Mouse (Mus musculus): ENCODE measurements around the gene Oip5. TPM values are rescaled to one million over a fixed set of nuclear protein-coding genes. Genes with fewer than 3 reads are reported as not detected.

Oip5 gene
- polyA plus RNA-seq, 1 experiment, result 1.3 TPM

- TF ChIP-seq CTCF (IDR thresholded peaks at IDR 0.05; ENCODE audit: insufficient read depth, low read length) (no peak), POLR2A (IDR thresholded peaks at IDR 0.05; ENCODE audit: borderline replicate concordance, extremely low read depth, low read depth, low read length) (no peak)
- WGBS, result 8% methylated on average over 7 of the region's 7 CpGs
- Histone ChIP-seq H3K4me1 (ENCODE audit: control insufficient read depth, insufficient read depth, low read length) (peaks cover 10% of the 10 kb centered on the region; the same call in 1 of the 2 replicates), H3K4me3 (replicated peaks; ENCODE audit: extremely low read depth, low read depth, low read length) (peak overlapping the region; percentile 47)
- no peak for DNase-seq
Observed at GRCm38 (mm10) chr2:119593765-119594112, 24.5 kb downstream of the Oip5 start.

DNA sequence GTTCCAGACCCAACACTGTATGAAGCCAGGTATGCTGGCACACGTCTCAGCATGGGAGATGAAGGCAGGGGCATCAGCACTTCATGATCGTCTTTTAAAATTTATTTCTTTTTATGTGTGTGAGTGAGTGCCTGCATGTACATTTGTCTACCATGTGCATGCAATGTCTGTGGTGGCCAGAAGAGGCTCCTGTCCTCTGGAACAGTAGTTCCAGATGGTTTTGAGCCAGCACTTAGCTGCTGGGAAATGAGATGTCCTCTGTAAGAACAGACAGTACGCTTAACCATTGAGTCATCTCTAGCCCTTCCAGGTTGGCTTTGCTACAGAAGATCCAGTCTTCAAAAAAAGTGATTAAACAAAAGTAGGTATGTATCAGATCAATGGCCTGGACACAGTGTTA lies 27.0 kb downstream of the Oip5 start:
- H3K4me1 ChIP-seq (ENCODE audit: control insufficient read depth, insufficient read depth, low read length), result peaks cover 4% of the 10 kb centered on the region; the same call in 1 of the 2 replicates
- WGBS, result 85% methylated on average over 3 of the region's 3 CpGs
- TF ChIP-seq CTCF (IDR thresholded peaks at IDR 0.05; ENCODE audit: insufficient read depth, low read length) (no peak), POLR2A (IDR thresholded peaks at IDR 0.05; ENCODE audit: borderline replicate concordance, extremely low read depth, low read depth, low read length) (no peak)
- H3K4me3 ChIP-seq (replicated peaks; ENCODE audit: extremely low read depth, low read depth, low read length), result no peak overlapping the region
- DNase-seq, result no peak

DNA sequence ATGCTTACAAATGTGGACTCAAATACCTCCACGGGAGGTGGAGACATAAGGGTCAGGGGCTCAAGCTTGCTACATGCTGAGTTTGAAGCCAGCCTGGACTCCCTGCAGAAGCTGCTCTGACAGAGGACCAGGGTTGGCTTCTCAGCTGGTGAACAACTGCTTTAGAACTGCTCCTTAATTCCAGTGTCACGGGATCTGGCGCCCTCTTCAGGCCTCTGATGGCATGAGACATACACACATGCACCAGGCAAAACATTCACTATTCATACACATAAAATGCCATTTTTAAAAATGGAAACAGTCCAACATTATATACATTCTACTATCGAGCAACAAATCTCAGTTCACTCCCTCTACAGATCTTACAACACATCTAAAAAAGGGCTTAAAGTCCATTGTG lies 30.9 kb downstream of the Oip5 start:
- peak; percentile 67 for DNase-seq
- Histone ChIP-seq H3K4me1 (ENCODE audit: control insufficient read depth, insufficient read depth, low read length) (no peaks in the 10 kb centered on the region), H3K4me3 (replicated peaks; ENCODE audit: extremely low read depth, low read depth, low read length) (no peak overlapping the region)
- TF ChIP-seq POLR2A (IDR thresholded peaks at IDR 0.05; ENCODE audit: borderline replicate concordance, extremely low read depth, low read depth, low read length), result no peak
- TF ChIP-seq CTCF (IDR thresholded peaks at IDR 0.05; ENCODE audit: insufficient read depth, low read length), result peak; percentile 90
- 16% methylated on average over 4 of the region's 4 CpGs for WGBS

DNA sequence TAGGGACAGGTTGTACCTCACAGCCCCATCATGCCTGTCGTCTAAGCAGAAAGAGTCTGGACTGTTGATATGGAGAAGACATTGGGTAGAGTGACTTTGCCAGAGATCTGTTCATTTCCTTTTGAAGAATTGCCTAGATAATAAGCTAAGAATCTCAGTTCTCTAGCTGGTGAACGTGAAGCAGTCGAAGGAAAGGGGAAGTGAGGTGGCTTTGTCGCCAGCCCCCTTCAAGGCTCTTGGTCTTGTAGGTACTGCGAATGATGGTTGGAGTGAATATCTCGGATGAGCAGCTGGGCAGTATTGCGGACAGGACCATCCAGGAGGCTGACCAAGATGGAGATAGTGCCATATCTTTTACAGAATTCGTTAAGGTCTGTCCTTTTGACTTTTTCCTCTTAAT lies 34.0 kb downstream of the Oip5 start:
- TF ChIP-seq POLR2A (IDR thresholded peaks at IDR 0.05; ENCODE audit: borderline replicate concordance, extremely low read depth, low read depth, low read length), result no peak
- TF ChIP-seq CTCF (IDR thresholded peaks at IDR 0.05; ENCODE audit: insufficient read depth, low read length), result no peak
- no peak for DNase-seq
- H3K4me1 ChIP-seq (ENCODE audit: control insufficient read depth, insufficient read depth, low read length), result no peaks in the 10 kb centered on the region
- WGBS, result 83% methylated on average over 8 of the region's 8 CpGs
- H3K4me3 ChIP-seq (replicated peaks; ENCODE audit: extremely low read depth, low read depth, low read length), result no peak overlapping the region

- no peak for DNase-seq
- WGBS, result 72% methylated on average over 2 of the region's 2 CpGs
- Histone ChIP-seq H3K4me3 (replicated peaks; ENCODE audit: extremely low read depth, low read depth, low read length) (no peak overlapping the region), H3K4me1 (ENCODE audit: control insufficient read depth, insufficient read depth, low read length) (no peaks in the 10 kb centered on the region)
- TF ChIP-seq CTCF (IDR thresholded peaks at IDR 0.05; ENCODE audit: insufficient read depth, low read length) (no peak), POLR2A (IDR thresholded peaks at IDR 0.05; ENCODE audit: borderline replicate concordance, extremely low read depth, low read depth, low read length) (no peak)
Observed at GRCm38 (mm10) chr2:119583439-119583838, 34.8 kb downstream of the Oip5 start.

GRCm38 (mm10) chr2:119581571-119581970 lies 36.7 kb downstream of the Oip5 start:
- DNase-seq, result no peak
- no peaks in the 10 kb centered on the region for H3K4me1 ChIP-seq (ENCODE audit: control insufficient read depth, insufficient read depth, low read length)
- no peak for TF ChIP-seq CTCF (IDR thresholded peaks at IDR 0.05; ENCODE audit: insufficient read depth, low read length)
- TF ChIP-seq POLR2A (IDR thresholded peaks at IDR 0.05; ENCODE audit: borderline replicate concordance, extremely low read depth, low read depth, low read length), result no peak
- no peak overlapping the region for H3K4me3 ChIP-seq (replicated peaks; ENCODE audit: extremely low read depth, low read depth, low read length)
- WGBS, result 94% methylated on average over 3 of the region's 3 CpGs

DNA sequence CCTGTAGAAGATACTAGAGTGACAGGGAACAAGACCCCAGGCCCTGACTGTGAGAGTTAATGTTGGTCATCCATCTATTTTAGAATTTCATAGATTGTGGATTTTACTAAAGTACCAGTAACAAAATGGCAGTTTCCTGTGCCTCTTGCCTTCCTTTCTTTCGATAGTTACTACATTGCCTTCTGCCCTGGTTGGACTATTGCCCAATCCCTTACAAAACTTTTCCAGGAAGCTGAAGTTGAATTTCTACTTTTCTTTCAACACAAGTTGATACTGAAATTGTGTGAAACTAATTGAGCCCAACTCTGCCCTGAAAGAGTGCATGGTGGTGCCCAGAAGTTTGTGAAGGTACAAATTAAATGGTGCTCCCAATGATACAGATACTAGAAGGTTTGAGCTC lies 45.8 kb downstream of the Oip5 start:
- TF ChIP-seq POLR2A (IDR thresholded peaks at IDR 0.05; ENCODE audit: borderline replicate concordance, extremely low read depth, low read depth, low read length) (no peak), CTCF (IDR thresholded peaks at IDR 0.05; ENCODE audit: insufficient read depth, low read length) (no peak)
- no peak overlapping the region for H3K4me3 ChIP-seq (replicated peaks; ENCODE audit: extremely low read depth, low read depth, low read length)
- no peaks in the 10 kb centered on the region for H3K4me1 ChIP-seq (ENCODE audit: control insufficient read depth, insufficient read depth, low read length)
- 40% methylated on average over 1 of the region's 1 CpGs for WGBS
- no peak for DNase-seq

- Histone ChIP-seq H3K4me3 (replicated peaks; ENCODE audit: extremely low read depth, low read depth, low read length) (no peak overlapping the region), H3K4me1 (ENCODE audit: control insufficient read depth, insufficient read depth, low read length) (no peaks in the 10 kb centered on the region)
- DNase-seq, result no peak
- no peak for TF ChIP-seq CTCF (IDR thresholded peaks at IDR 0.05; ENCODE audit: insufficient read depth, low read length)
- no peak for TF ChIP-seq POLR2A (IDR thresholded peaks at IDR 0.05; ENCODE audit: borderline replicate concordance, extremely low read depth, low read depth, low read length)
- 82% methylated on average over 7 of the region's 7 CpGs for WGBS
Observed at GRCm38 (mm10) chr2:119566182-119566855, 52.0 kb downstream of the Oip5 start.

DNA sequence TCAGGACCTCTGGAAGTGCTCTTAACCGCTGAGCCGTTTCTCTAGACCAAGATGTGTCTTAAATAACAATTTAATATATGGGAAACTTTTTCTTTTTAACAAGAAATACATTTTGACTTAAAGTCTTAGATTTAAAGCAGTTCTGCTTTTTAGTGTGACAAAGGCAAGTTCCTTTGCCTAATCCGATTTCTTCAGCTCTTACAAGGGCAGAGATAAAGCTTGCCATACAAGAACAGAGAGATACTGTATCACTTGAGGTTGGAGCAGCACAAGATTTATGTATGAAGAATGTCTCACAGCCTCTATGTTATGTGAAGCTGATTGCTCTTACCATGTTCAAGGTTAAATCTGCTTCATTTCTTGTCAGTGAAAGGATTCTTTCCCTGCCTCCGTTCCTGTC lies 53.0 kb downstream of the Oip5 start:
- WGBS, result 86% methylated on average over 4 of the region's 4 CpGs
- H3K4me3 ChIP-seq (replicated peaks; ENCODE audit: extremely low read depth, low read depth, low read length), result no peak overlapping the region
- no peak for TF ChIP-seq CTCF (IDR thresholded peaks at IDR 0.05; ENCODE audit: insufficient read depth, low read length)
- no peak for TF ChIP-seq POLR2A (IDR thresholded peaks at IDR 0.05; ENCODE audit: borderline replicate concordance, extremely low read depth, low read depth, low read length)
- DNase-seq, result no peak
- H3K4me1 ChIP-seq (ENCODE audit: control insufficient read depth, insufficient read depth, low read length), result no peaks in the 10 kb centered on the region

DNA sequence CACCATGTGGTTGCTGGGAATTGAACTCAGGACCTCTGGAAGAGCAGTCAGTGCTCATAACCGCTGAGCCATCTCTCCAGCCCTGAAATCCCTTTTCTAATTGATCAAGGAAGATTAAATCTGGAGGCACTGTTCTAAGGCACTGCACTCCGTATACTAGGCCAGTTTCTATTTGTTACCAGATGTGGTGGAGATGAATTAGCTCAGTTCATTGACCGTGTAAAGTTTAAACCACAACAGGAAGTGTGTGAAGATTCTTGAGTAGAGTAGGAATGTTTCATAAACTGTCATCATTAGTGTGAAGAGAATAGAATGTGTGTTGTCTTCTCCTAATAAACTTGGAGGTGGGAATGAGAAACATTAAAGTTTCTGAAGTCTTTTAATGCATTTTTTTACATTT lies 56.5 kb downstream of the Oip5 start:
- no peak for TF ChIP-seq POLR2A (IDR thresholded peaks at IDR 0.05; ENCODE audit: borderline replicate concordance, extremely low read depth, low read depth, low read length)
- TF ChIP-seq CTCF (IDR thresholded peaks at IDR 0.05; ENCODE audit: insufficient read depth, low read length), result no peak
- WGBS, result 65% methylated on average over 3 of the region's 3 CpGs

More for the DNA sequence above, 56.5 kb downstream of the Oip5 start:
- no peak overlapping the region for H3K4me3 ChIP-seq (replicated peaks; ENCODE audit: extremely low read depth, low read depth, low read length)
- DNase-seq, result no peak
- H3K4me1 ChIP-seq (ENCODE audit: control insufficient read depth, insufficient read depth, low read length), result peaks cover 7% of the 10 kb centered on the region

Other genes with a start within 250 kb of the Oip5 start
- gene Ino80, start 140.8 kb downstream of the Oip5 start, polyA plus RNA-seq (2012; rRNA removed), result 7.1 and 8.7 TPM in 2 replicates
- 0.36 and 0.78 TPM in 2 replicates for gene Exd1, start 70.8 kb downstream of the Oip5 start, polyA plus RNA-seq (2012; rRNA removed)
- 71.9 and 99.6 TPM in 2 replicates for gene Chp1, start 70.8 kb downstream of the Oip5 start, polyA plus RNA-seq (2012; rRNA removed)
- gene Nusap1, start 171 bp downstream of the Oip5 start, polyA plus RNA-seq (2012; rRNA removed), result 0.10 and 0.49 TPM in 2 replicates
- 1.7 and 4.6 TPM in 2 replicates for gene Ndufaf1, start 44.4 kb upstream of the Oip5 start, polyA plus RNA-seq (2012; rRNA removed)
- gene Rtf1, start 56.6 kb upstream of the Oip5 start, polyA plus RNA-seq (2012; rRNA removed), result 6.7 and 10.3 TPM in 2 replicates
- gene Itpka, start 123.9 kb upstream of the Oip5 start, polyA plus RNA-seq (2012; rRNA removed), result 9.5 and 9.6 TPM in 2 replicates
- gene Ltk, start 142.0 kb upstream of the Oip5 start, polyA plus RNA-seq (2012; rRNA removed), result 3.9 and 4.2 TPM in 2 replicates
- 21.6 and 24.5 TPM in 2 replicates for gene Rpap1, start 169.1 kb upstream of the Oip5 start, polyA plus RNA-seq (2012; rRNA removed)
- 11.8 and 16.4 TPM in 2 replicates for gene Tyro3, start 179.3 kb upstream of the Oip5 start, polyA plus RNA-seq (2012; rRNA removed)

All from lung, adult 2 months (tissue).